ENCODE assay signal across 20 mouse cellular contexts in the genomic region with DNA sequence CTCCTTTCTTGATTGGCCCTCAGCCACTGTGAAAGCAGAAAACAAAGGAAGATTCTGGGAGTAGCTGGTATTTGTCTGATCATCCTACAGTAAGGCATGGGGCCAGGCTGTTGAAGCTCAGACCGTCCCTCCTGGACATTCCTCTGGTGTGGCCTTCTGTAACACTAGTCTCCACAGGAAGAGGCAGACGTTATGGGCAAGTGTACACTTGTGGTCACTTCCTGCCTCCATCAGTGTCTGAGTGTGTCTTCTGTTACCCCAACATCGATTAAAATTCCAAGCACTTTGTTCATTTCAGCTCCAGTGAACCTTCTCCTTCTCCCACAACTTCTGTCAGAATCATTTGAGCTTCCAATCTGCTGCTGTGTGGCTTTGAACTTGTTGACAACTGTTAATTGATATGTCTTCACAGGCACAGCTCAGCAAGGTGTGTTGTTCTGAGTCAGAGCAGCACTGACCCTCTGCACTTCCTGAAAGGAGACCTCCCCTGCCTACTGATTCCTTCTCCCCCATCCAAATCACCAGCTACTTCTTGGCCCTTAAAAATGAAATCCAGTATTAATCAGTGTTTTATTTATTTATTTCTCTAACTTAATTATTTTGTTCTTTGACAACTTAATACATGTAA.
"Had no signal": no experiment of that assay in that cellular context is flagged by ENCODE, and none has a peak within 500 bp of the region (broad histone marks: within the 10 kb centered on the region; RNA-seq: fewer than 3 reads in every experiment).

No protein-coding gene starts in this region.

- DNase-seq: liver, postnatal 0 days; lung, adult 2 months; lung, postnatal 14 days; lung, postnatal 36 days; midbrain, embryonic 14.5 days; retina, postnatal 1 day; right cerebral cortex, adult 18-20 months; right cerebral cortex, postnatal 14 days; thymus, adult 2 months; thymus, postnatal 25 days; thymus, postnatal 4 days had no signal

- H3K36me3 ChIP-seq: lung, embryonic 15.5 days; midbrain, embryonic 12.5 days; neural tube, embryonic 13.5 days; neural tube, embryonic 15.5 days; stomach, embryonic 15.5 days had no signal

- ATAC-seq: liver, postnatal 0 days; lung, postnatal 0 days; midbrain, embryonic 16.5 days had no signal

- H3K27ac ChIP-seq: midbrain, embryonic 12.5 days; neural tube, embryonic 13.5 days; neural tube, embryonic 15.5 days; stomach, embryonic 15.5 days; stomach, postnatal 0 days had no signal

- H3K4me3 ChIP-seq: lung, embryonic 15.5 days; midbrain, embryonic 12.5 days; myocyte; neural tube, embryonic 13.5 days; neural tube, embryonic 15.5 days; stomach, embryonic 15.5 days had no signal

- H3K27me3 ChIP-seq: lung, embryonic 15.5 days; midbrain, embryonic 12.5 days; neural tube, embryonic 13.5 days; neural tube, embryonic 15.5 days; stomach, embryonic 15.5 days had no signal

- H3K9ac ChIP-seq: liver, postnatal 0 days; lung, embryonic 15.5 days; midbrain, embryonic 12.5 days; neural tube, embryonic 13.5 days; neural tube, embryonic 15.5 days; stomach, embryonic 15.5 days had no signal

- H3K9me3 ChIP-seq: lung, embryonic 15.5 days; midbrain, embryonic 12.5 days; neural tube, embryonic 13.5 days; neural tube, embryonic 15.5 days; stomach, embryonic 15.5 days had no signal

- H3K4me2 ChIP-seq: lung, embryonic 15.5 days; midbrain, embryonic 12.5 days; neural tube, embryonic 13.5 days; neural tube, embryonic 15.5 days; stomach, embryonic 15.5 days had no signal
